Mouse (Mus musculus) stomach, postnatal 0 days (tissue): ENCODE measurements around the gene Cnih3. TPM values are rescaled to one million over a fixed set of nuclear protein-coding genes. Genes with fewer than 3 reads are reported as not detected.

Experiments
- ATAC-seq: fragments of 200-750 bp; cut with Nextera tagmentation; 2 replicates; pipeline ENCODE4 v1.8.0; 2017; ENCODE audit not compliant: low FRiP score, low TSS enrichment
- DNase-seq: peaks from one replicate; pipeline ENCODE4 v3.0.0-alpha.2; 2016; ENCODE audit warnings: low spot score
- H3K27ac ChIP-seq: fragments of 300-500 bp; sonication (generic); replicated peaks from 2 replicates; pipeline ENCODE4 v1.5.1; 2014; ENCODE audit warnings: mild to moderate bottlenecking, control low read depth
- H3K27me3 ChIP-seq: fragments of 300-500 bp; sonication (generic); 2 replicates; pipeline ENCODE4 v1.6.1; 2014; ENCODE audit warnings: low read length; ENCODE audit not compliant: control insufficient read depth, insufficient read depth
- H3K36me3 ChIP-seq: fragments of 300-500 bp; sonication (generic); 2 replicates; pipeline ENCODE4 v1.6.1; 2014; ENCODE audit warnings: low read length, mixed read lengths; ENCODE audit not compliant: control insufficient read depth, insufficient read depth
- H3K4me1 ChIP-seq: fragments of 300-500 bp; sonication (generic); replicated peaks from 2 replicates; pipeline ENCODE4 v1.6.1; 2014; ENCODE audit warnings: antibody characterized with exemption; ENCODE audit not compliant: control insufficient read depth, insufficient read depth
- H3K4me2 ChIP-seq: fragments of 300-500 bp; sonication (generic); replicated peaks from 2 replicates; pipeline ENCODE4 v1.6.1; 2014; ENCODE audit warnings: low read depth, mild to moderate bottlenecking, control low read depth, moderate library complexity
- H3K4me3 ChIP-seq: fragments of 300-500 bp; sonication (generic); 2 replicates; pipeline ENCODE4 v1.5.1; 2014; ENCODE audit warnings: low read depth, low read length, control low read depth
- H3K9ac ChIP-seq: fragments of 300-500 bp; sonication (generic); 2 replicates; pipeline ENCODE4 v1.6.1; 2014; ENCODE audit warnings: mild to moderate bottlenecking, low read length, control low read depth, mixed read lengths
- H3K9me3 ChIP-seq: fragments of 300-500 bp; sonication (generic); 2 replicates; pipeline ENCODE4 v1.6.1; 2016; ENCODE audit warnings: low read length; ENCODE audit not compliant: control insufficient read depth
- CTCF ChIP-seq: IDR thresholded peaks from 2 replicates; pipeline ENCODE4 v1.5.1; 2016; ENCODE audit warnings: antibody characterized with exemption, low read depth, mild to moderate bottlenecking, moderate library complexity
- EP300 ChIP-seq: optimal IDR thresholded peaks from 2 replicates; pipeline ENCODE3; 2016; ENCODE audit warnings: antibody characterized with exemption
- WGBS: fragments of 180-500 bp; shearing (Covaris S2); extraction: QIAGEN DNeasy Blood & Tissue Kit; methylation state at CpG from one replicate; pipeline ENCODE4 v1.1.7; 2014; 5-methylcytosine and 5-hydroxymethylcytosine counted together
- polyA plus RNA-seq: library from polyadenylated mRNA; unstranded; fragments of >200 nt; fragmentation: Nextera tagmentation; extraction: Ambion mirVana; gene quantifications from 2 replicates; pipeline ENCODE4 v1.2.1, GENCODE M21; 2015

Cnih3 gene
- polyA plus RNA-seq, 1 experiment from 2014 or later, result 0.27 TPM

- Histone ChIP-seq H3K27me3 (no peaks in the 10 kb centered on the region), H3K4me3 (no peak overlapping the region), H3K9ac (no peak overlapping the region), H3K4me2 (no peak overlapping the region), H3K9me3 (no peaks in the 10 kb centered on the region), H3K4me1 (no peaks in the 10 kb centered on the region), H3K36me3 (no peaks in the 10 kb centered on the region), H3K27ac (no peak overlapping the region)
- whole genome bisulfite sequencing, result 77% methylated on average over 5 of the region's 5 CpGs
- DNase-seq (no peak), ATAC-seq (no peak)
- TF ChIP-seq CTCF (no peak), EP300 (no peak)
Measured at GRCm38 (mm10) chr1:181484696-181485095, 132.3 kb downstream of the Cnih3 start.

GRCm38 (mm10) chr1:181503471-181503870, 151.0 kb downstream of the Cnih3 start:
- H3K4me2 ChIP-seq, result no peak overlapping the region
- H3K36me3 ChIP-seq, result no peaks in the 10 kb centered on the region
- no peak for ATAC-seq
- H3K9ac ChIP-seq, result no peak overlapping the region
- no peaks in the 10 kb centered on the region for H3K9me3 ChIP-seq
- no peak for DNase-seq
- TF ChIP-seq EP300, result no peak
- TF ChIP-seq CTCF, result no peak
- H3K27me3 ChIP-seq, result no peaks in the 10 kb centered on the region
- H3K4me1 ChIP-seq, result no peaks in the 10 kb centered on the region
- H3K4me3 ChIP-seq, result no peak overlapping the region
- no peak overlapping the region for H3K27ac ChIP-seq
- WGBS, result 88% methylated on average over 2 of the region's 2 CpGs

- DNase-seq, result peak; percentile 22
Measured at GRCm38 (mm10) chr1:181505367-181505766, 152.9 kb downstream of the Cnih3 start.

More at GRCm38 (mm10) chr1:181505367-181505766, 152.9 kb downstream of the Cnih3 start:
- no peak overlapping the region for H3K4me3 ChIP-seq
- H3K9ac ChIP-seq, result no peak overlapping the region
- H3K36me3 ChIP-seq, result no peaks in the 10 kb centered on the region
- WGBS, result 42% methylated on average over 8 of the region's 8 CpGs
- ATAC-seq, result no peak
- H3K9me3 ChIP-seq, result no peaks in the 10 kb centered on the region
- no peaks in the 10 kb centered on the region for H3K4me1 ChIP-seq
- no peaks in the 10 kb centered on the region for H3K27me3 ChIP-seq
- no peak overlapping the region for H3K4me2 ChIP-seq
- no peak overlapping the region for H3K27ac ChIP-seq
- TF ChIP-seq CTCF (no peak), EP300 (no peak)

Other genes with a start within 250 kb of the Cnih3 start
- 11.1 and 12.1 TPM in 2 replicates for gene Nvl, start 208.4 kb upstream of the Cnih3 start, polyA plus RNA-seq
- gene Cnih4, start 207.9 kb upstream of the Cnih3 start, polyA plus RNA-seq, result 116 and 118 TPM in 2 replicates
- gene Wdr26, start 140.6 kb upstream of the Cnih3 start, polyA plus RNA-seq, result 42.1 and 45.4 TPM in 2 replicates
- not detected in 2 replicates for gene Ccdc121, start 158.8 kb downstream of the Cnih3 start, polyA plus RNA-seq
- gene Dnah14, start 223.9 kb downstream of the Cnih3 start, polyA plus RNA-seq, result 0.85 and 1.2 TPM in 2 replicates